In genomic region chr7:6878202-6878601, GRCm38 (mm10) we compare ENCODE assay signal across 15 mouse cellular contexts.
"Had no signal": no experiment of that assay in that cellular context is flagged by ENCODE, and none has a peak within 500 bp of the region (broad histone marks: within the 10 kb centered on the region; RNA-seq: fewer than 3 reads in every experiment).

No protein-coding gene starts in this region.

- H3K27ac ChIP-seq: limb, embryonic 13.5 days; liver, embryonic 14.5 days; midbrain, embryonic 15.5 days; neural tube, embryonic 12.5 days; stomach, postnatal 0 days had no signal

- H3K36me3 ChIP-seq: limb, embryonic 13.5 days; midbrain, embryonic 15.5 days; neural tube, embryonic 12.5 days had no signal

- H3K9ac ChIP-seq: limb, embryonic 13.5 days; liver, embryonic 14.5 days; lung, embryonic 14.5 days; midbrain, embryonic 15.5 days; neural tube, embryonic 12.5 days had no signal

- ATAC-seq: hindbrain, embryonic 16.5 days; inflammation-experienced regulatory T-cells, adult 6 months; midbrain, embryonic 15.5 days had no signal

- H3K27me3 ChIP-seq: limb, embryonic 13.5 days; megakaryocyte, embryonic 14.5 days; midbrain, embryonic 15.5 days; neural tube, embryonic 12.5 days had no signal

- H3K4me3 ChIP-seq: limb, embryonic 13.5 days; megakaryocyte, embryonic 14.5 days; midbrain, embryonic 15.5 days; neural tube, embryonic 12.5 days had no signal

- DNase-seq: left cerebral cortex, postnatal 4 days; lung, embryonic 14.5 days; lung, postnatal 10 days; lung, postnatal 4 days; right cerebral cortex, postnatal 25 days; thymus, postnatal 4 days had no signal

- H3K9me3 ChIP-seq: limb, embryonic 13.5 days; midbrain, embryonic 15.5 days; neural tube, embryonic 12.5 days had no signal

- H3K4me2 ChIP-seq: limb, embryonic 13.5 days; lung, embryonic 14.5 days; midbrain, embryonic 11.5 days; midbrain, embryonic 15.5 days; neural tube, embryonic 12.5 days had no signal

- H3K4me1 ChIP-seq: limb, embryonic 13.5 days; megakaryocyte, embryonic 14.5 days had no signal
